Mouse (Mus musculus) heart, embryonic 11.5 days (tissue): ENCODE measurements at regions not wholly inside any gene's neighbourhood (a gene's known extent, or its start where the extent isn't known, plus 50 kb on each side); places are given as distances from the start of the nearest gene placed in this dataset.
A peak's percentile ranks its signal among the peaks of the same experiment; 100 is the strongest.
"Not testable (repeated sequence)": the region's sequence is repeated elsewhere in the genome, so short reads cannot be mapped to it uniquely, and the experiment has no call there.

Experiments used
- ATAC-seq: fragments of 200-750 bp; cut with Nextera tagmentation; replicated peaks from 2 replicates; pipeline ENCODE4 v1.8.0; 2017; ENCODE audit warnings: moderate library complexity; ENCODE audit not compliant: insufficient number of reproducible peaks, low FRiP score, low TSS enrichment
- H3K27ac ChIP-seq: fragments of 300-500 bp; sonication (generic); 2 replicates; pipeline ENCODE4 v1.5.1; 2014; ENCODE audit warnings: mild to moderate bottlenecking, low read depth, low read length
- H3K27me3 ChIP-seq: fragments of 300-500 bp; sonication (generic); 2 replicates; pipeline ENCODE4 v1.6.1; 2014; ENCODE audit warnings: mild to moderate bottlenecking, low read length, mixed read lengths; ENCODE audit not compliant: control insufficient read depth, insufficient read depth
- H3K36me3 ChIP-seq: fragments of 300-500 bp; sonication (generic); 2 replicates; pipeline ENCODE4 v1.6.1; 2014; ENCODE audit warnings: mild to moderate bottlenecking, low read length, moderate library complexity, mixed read lengths; ENCODE audit not compliant: control insufficient read depth, insufficient read depth
- H3K4me1 ChIP-seq: fragments of 300-500 bp; sonication (generic); 2 replicates; pipeline ENCODE4 v1.6.1; 2014; ENCODE audit warnings: low read length; ENCODE audit not compliant: control insufficient read depth, insufficient read depth
- H3K4me2 ChIP-seq: fragments of 300-500 bp; sonication (generic); 2 replicates; pipeline ENCODE4 v1.6.1; 2014; ENCODE audit warnings: mild to moderate bottlenecking, moderate library complexity
- H3K4me3 ChIP-seq: fragments of 300-500 bp; sonication (generic); 2 replicates; pipeline ENCODE4 v1.5.1; 2014; ENCODE audit warnings: low read depth, low read length
- H3K9ac ChIP-seq: fragments of 300-500 bp; sonication (generic); 2 replicates; pipeline ENCODE4 v1.6.1; 2014; ENCODE audit warnings: mild to moderate bottlenecking, low read depth, low read length, moderate library complexity
- H3K9me3 ChIP-seq: fragments of 300-500 bp; sonication (generic); replicated peaks from 2 replicates; pipeline ENCODE4 v1.6.1; 2016; ENCODE audit warnings: low read length; ENCODE audit not compliant: control insufficient read depth
- WGBS: fragments of 180-500 bp; shearing (Covaris S2); extraction: QIAGEN DNeasy Blood & Tissue Kit; methylation state at CpG from one replicate; pipeline ENCODE4 v1.1.7; 2014; ENCODE audit not compliant: insufficient replicate concordance; 5-methylcytosine and 5-hydroxymethylcytosine counted together

- H3K27me3 ChIP-seq = no peaks in the 10 kb centered on the region
- no peak overlapping the region for H3K9ac ChIP-seq
- WGBS = 8% methylated on average over 3 of the region's 3 CpGs
- H3K4me2 ChIP-seq = no peak overlapping the region
- H3K4me1 ChIP-seq = no peaks in the 10 kb centered on the region
- no peak for ATAC-seq
- H3K4me3 ChIP-seq = no peak overlapping the region
- H3K27ac ChIP-seq = no peak overlapping the region
- no peaks in the 10 kb centered on the region for H3K9me3 ChIP-seq
- H3K36me3 ChIP-seq = no peaks in the 10 kb centered on the region
Observed at GRCm38 (mm10) chr14:53806231-53806630, 447.7 kb downstream of the Dad1 start.

DNA sequence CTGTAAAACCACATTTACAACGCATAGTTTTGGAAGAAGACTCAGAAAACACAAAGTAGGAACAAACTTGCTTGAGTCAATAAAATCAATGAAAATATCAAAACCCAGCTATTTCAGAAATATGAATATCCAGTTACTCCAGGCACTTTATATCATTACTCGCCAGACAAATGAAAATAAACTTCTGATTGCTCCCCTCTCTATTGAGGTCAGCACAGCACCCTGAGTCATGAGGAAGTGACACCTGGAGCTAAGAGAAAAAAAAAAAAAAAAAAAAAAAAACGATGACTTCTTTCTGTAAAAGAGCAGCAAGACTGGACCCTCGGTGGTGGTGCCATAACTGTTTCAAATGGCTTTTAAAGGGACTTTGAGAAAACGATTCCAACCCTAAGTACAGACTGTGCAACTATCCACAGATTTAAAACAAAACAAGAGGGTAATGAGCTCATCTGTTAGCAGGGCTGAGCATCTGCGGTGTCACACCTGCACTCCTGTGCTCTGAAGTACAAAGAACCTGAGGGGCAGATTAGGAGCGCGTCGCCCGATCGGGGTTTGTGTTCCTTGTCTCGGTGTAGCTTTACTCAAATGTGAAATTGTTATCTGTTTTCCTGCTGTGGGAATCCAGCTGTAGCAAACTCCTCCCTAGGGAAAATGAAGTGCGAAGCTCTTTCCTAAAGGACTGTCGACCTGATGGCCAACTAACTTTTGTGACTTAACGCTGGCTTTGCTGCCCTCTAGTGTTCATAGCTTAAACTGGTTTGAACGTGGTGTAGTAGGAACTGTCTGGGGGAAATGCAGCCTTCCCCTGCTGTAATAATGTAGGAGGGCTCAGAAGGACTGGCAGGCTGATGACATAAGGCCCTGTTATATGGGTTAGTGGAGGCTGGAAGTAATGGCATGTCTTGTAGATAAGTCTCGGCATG is 449.9 kb downstream of the Dad1 start:
- no peak overlapping the region for H3K27ac ChIP-seq
- no peaks in the 10 kb centered on the region for H3K27me3 ChIP-seq
- no peak overlapping the region for H3K4me3 ChIP-seq

DNA sequence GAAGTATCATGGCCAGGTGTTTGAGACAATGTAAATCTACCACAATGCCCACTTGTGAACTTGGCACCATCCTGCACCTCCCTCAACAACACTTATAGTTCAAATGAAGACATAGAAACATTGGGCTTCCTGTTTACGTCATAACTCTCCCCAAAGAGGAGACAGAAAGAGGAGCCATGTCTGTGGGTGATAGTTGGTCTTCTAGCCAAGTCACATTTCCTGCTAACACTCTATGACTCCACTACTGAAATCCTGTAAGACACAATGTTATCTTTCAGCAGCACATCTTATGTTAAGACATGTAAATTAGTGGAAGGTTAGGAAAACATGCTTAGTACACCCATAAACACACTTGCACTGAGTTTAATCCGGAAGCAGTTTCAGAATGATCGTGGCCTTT is 451.4 kb downstream of the Dad1 start:
- Histone ChIP-seq H3K27me3 (no peaks in the 10 kb centered on the region), H3K27ac (no peak overlapping the region), H3K4me2 (no peak overlapping the region), H3K9me3 (no peaks in the 10 kb centered on the region), H3K9ac (no peak overlapping the region), H3K4me1 (no peaks in the 10 kb centered on the region), H3K36me3 (no peaks in the 10 kb centered on the region), H3K4me3 (no peak overlapping the region)
- no peak for ATAC-seq
- WGBS = 85% methylated on average over 3 of the region's 3 CpGs

More for the DNA sequence above, 449.9 kb downstream of the Dad1 start:
- H3K9ac ChIP-seq = no peak overlapping the region
- no peaks in the 10 kb centered on the region for H3K9me3 ChIP-seq
- H3K36me3 ChIP-seq = no peaks in the 10 kb centered on the region
- peak overlapping the region; percentile 49 for H3K4me2 ChIP-seq
- 23% methylated on average over 17 of the region's 17 CpGs for WGBS
- no peaks in the 10 kb centered on the region for H3K4me1 ChIP-seq
- ATAC-seq = no peak

GRCm38 (mm10) chr14:53800508-53801136 is 453.3 kb downstream of the Dad1 start:
- Histone ChIP-seq H3K9ac (no peak overlapping the region), H3K27ac (no peak overlapping the region), H3K36me3 (no peaks in the 10 kb centered on the region), H3K9me3 (no peaks in the 10 kb centered on the region), H3K27me3 (no peaks in the 10 kb centered on the region), H3K4me1 (no peaks in the 10 kb centered on the region), H3K4me3 (no peak overlapping the region), H3K4me2 (no peak overlapping the region)
- no peak for ATAC-seq
- 70% methylated on average over 11 of the region's 11 CpGs for WGBS

DNA sequence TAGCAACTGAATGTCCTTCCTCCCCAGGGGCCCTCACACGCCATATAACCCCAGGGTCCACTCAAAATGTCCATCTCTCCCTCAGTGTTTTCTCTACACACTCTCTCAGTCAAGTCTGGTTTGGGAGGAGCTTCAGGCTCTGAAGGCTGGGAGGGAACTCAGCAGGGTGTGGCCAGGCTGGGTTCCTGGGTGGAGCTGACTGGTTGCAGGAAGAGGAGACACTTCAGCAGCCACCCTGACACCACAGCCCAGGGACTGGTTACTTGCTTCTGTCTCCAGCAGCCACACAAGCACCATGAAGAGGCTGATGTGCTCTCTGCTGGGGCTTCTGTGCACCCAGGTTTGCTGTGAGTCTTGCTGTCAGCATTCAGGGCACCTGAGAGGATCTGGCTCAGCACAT is 458.7 kb downstream of the Dad1 start:
- H3K27me3 ChIP-seq, H3K36me3 ChIP-seq, H3K9me3 ChIP-seq, H3K4me3 ChIP-seq, H3K4me2 ChIP-seq, H3K27ac ChIP-seq, H3K4me1 ChIP-seq, H3K9ac ChIP-seq: not testable (repeated sequence)
- ATAC-seq = 0 out of 2 replicates have a peak, but pooled peaks have one; percentile 26
- 59% methylated on average over 1 of the region's 1 CpGs for WGBS

- Histone ChIP-seq H3K9me3 (no peaks in the 10 kb centered on the region), H3K27me3 (no peaks in the 10 kb centered on the region), H3K27ac (no peak overlapping the region), H3K36me3 (no peaks in the 10 kb centered on the region), H3K4me1 (no peaks in the 10 kb centered on the region), H3K4me3 (no peak overlapping the region), H3K9ac (no peak overlapping the region), H3K4me2 (no peak overlapping the region)
- no peak for ATAC-seq
- WGBS = 82% methylated on average over 5 of the region's 5 CpGs
Observed at GRCm38 (mm10) chr14:53794527-53794926, 459.4 kb downstream of the Dad1 start.

- not testable (repeated sequence) for H3K27ac ChIP-seq, H3K9me3 ChIP-seq, ATAC-seq, H3K9ac ChIP-seq, H3K27me3 ChIP-seq, H3K4me3 ChIP-seq, H3K4me1 ChIP-seq, H3K36me3 ChIP-seq, H3K4me2 ChIP-seq
- WGBS = 79% methylated on average over 1 of the region's 1 CpGs
Observed at GRCm38 (mm10) chr14:53792432-53792831, 461.5 kb downstream of the Dad1 start.

DNA sequence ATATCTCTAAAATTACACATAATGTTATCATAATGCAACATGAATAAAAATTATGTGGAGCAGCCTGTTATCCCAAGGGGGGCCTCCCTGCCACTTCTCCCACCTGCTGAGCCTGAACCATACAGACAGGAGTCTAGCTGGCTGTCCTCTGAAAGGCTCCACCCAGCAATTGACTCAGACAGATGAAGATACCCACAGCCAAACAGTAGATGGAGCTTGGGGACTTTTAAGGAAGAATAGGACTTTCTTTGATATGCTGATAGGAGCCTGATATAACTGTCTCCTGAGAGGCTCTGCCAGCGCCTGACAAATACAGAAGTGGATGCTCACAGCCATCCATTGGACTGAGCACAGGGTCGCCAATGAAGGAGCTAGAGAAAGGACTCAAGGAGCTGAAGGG is 468.4 kb downstream of the Dad1 start:
- not testable (repeated sequence) for H3K4me1 ChIP-seq, H3K4me3 ChIP-seq, H3K27me3 ChIP-seq, H3K9ac ChIP-seq, H3K9me3 ChIP-seq, H3K27ac ChIP-seq, H3K36me3 ChIP-seq, ATAC-seq, H3K4me2 ChIP-seq
- 66% methylated on average over 2 of the region's 2 CpGs for WGBS
